Mouse (Mus musculus): Measurements from ENCODE around the gene Lhpp.

GRCm38 (mm10) chr7:132733521-132733920 is 123.1 kb downstream of the Lhpp start:
- TF ChIP-seq POLR2A (IDR thresholded peaks at IDR 0.05; ENCODE audit: borderline replicate concordance, insufficient read depth, low read length) (no peak), CTCF (IDR thresholded peaks at IDR 0.05; ENCODE audit: borderline replicate concordance, insufficient read depth, low read depth, low read length) (no peak)
